Mouse (Mus musculus): ENCODE measurements around the gene Cyth1.

Cyth1 gene

GRCm38 (mm10) chr11:118133752-118134169 lies 114.6 kb downstream of the Cyth1 start:
- in situ Hi-C loops (cut with MboI; ENCODE audit: unreplicated experiment in 2 of 2) = no loop called here

- in situ Hi-C loops (cut with MboI; ENCODE audit: unreplicated experiment in 2 of 2) = no loop called here
Measured at GRCm38 (mm10) chr11:118133133-118133751, 115.2 kb downstream of the Cyth1 start.

- in situ Hi-C loops (cut with MboI; ENCODE audit: unreplicated experiment in 2 of 2) = no loop called here
Measured at GRCm38 (mm10) chr11:118132136-118132535, 116.3 kb downstream of the Cyth1 start.

GRCm38 (mm10) chr11:118130534-118130933 lies 117.9 kb downstream of the Cyth1 start, which contains the start of gene Dnah17:
Gene Dnah17 (minus strand): TSS chr11:118130634.
- in situ Hi-C loops (cut with MboI; ENCODE audit: unreplicated experiment in 2 of 2) = no loop called here

- in situ Hi-C loops (cut with MboI; ENCODE audit: unreplicated experiment in 2 of 2) = no loop called here
Measured at GRCm38 (mm10) chr11:118129812-118130211, 118.6 kb downstream of the Cyth1 start.

GRCm38 (mm10) chr11:118121592-118121991 lies 126.8 kb downstream of the Cyth1 start:
- in situ Hi-C loops (cut with MboI; ENCODE audit: unreplicated experiment in 2 of 2) = no loop called here

GRCm38 (mm10) chr11:118118777-118119176 lies 129.6 kb downstream of the Cyth1 start:
- in situ Hi-C loops (cut with MboI; ENCODE audit: unreplicated experiment in 2 of 2) = no loop called here

GRCm38 (mm10) chr11:118114581-118115110 lies 133.7 kb downstream of the Cyth1 start:
- in situ Hi-C loops (cut with MboI; ENCODE audit: unreplicated experiment in 2 of 2) = no loop called here

GRCm38 (mm10) chr11:118113516-118114205 lies 134.7 kb downstream of the Cyth1 start:
- in situ Hi-C loops (cut with MboI; ENCODE audit: unreplicated experiment in 2 of 2) = no loop called here

GRCm38 (mm10) chr11:118104001-118104400 lies 144.4 kb downstream of the Cyth1 start:
- in situ Hi-C loops (cut with MboI; ENCODE audit: unreplicated experiment in 2 of 2) = loop anchor here (5.0 to 10.0 kb wide), 4 partner anchors 71 to 232 kb away; partner anchors contain the start of gene Tha1 (in 1 of the 2)

- in situ Hi-C loops (cut with MboI; ENCODE audit: unreplicated experiment in 2 of 2) = loop anchor here (5.0 to 10.0 kb wide), 4 partner anchors 71 to 231 kb away; partner anchors contain the start of gene Tha1 (in 1 of the 2)
Measured at GRCm38 (mm10) chr11:118103383-118103782, 145.0 kb downstream of the Cyth1 start.

- in situ Hi-C loops (cut with MboI; ENCODE audit: unreplicated experiment in 2 of 2) = loop anchor here (5.0 to 10.0 kb wide), 4 partner anchors 72 to 231 kb away; partner anchors contain the start of gene Tha1 (in 1 of the 2)
Measured at GRCm38 (mm10) chr11:118102838-118103237, 145.6 kb downstream of the Cyth1 start.

- in situ Hi-C loops (cut with MboI; ENCODE audit: unreplicated experiment in 2 of 2) = loop anchor here (5.0 to 10.0 kb wide), 4 partner anchors 74 to 229 kb away; partner anchors contain the start of gene Tha1 (in 1 of the 2)
Measured at GRCm38 (mm10) chr11:118101133-118101532, 147.3 kb downstream of the Cyth1 start.

- in situ Hi-C loops (cut with MboI; ENCODE audit: unreplicated experiment in 2 of 2) = loop anchor here in 1 of 2 experiments (25.0 kb wide), 1 partner anchor 891 kb away; the partner anchor contains the start of gene Enpp7
Measured at GRCm38 (mm10) chr11:118096736-118097135, 151.7 kb downstream of the Cyth1 start.

GRCm38 (mm10) chr11:118095004-118095403 lies 153.4 kb downstream of the Cyth1 start:
- in situ Hi-C loops (cut with MboI; ENCODE audit: unreplicated experiment in 2 of 2) = loop anchor here in 1 of 2 experiments (25.0 kb wide), 1 partner anchor 892 kb away; the partner anchor contains the start of gene Enpp7

GRCm38 (mm10) chr11:118091002-118091670 lies 157.3 kb downstream of the Cyth1 start:
- in situ Hi-C loops (cut with MboI; ENCODE audit: unreplicated experiment in 2 of 2) = loop anchor here in 1 of 2 experiments (5.0 to 25.0 kb wide), 2 partner anchors 219 to 896 kb away; partner anchors contain the start of genes Enpp7 and Tha1

- in situ Hi-C loops (cut with MboI; ENCODE audit: unreplicated experiment in 2 of 2) = loop anchor here (5.0 to 25.0 kb wide), 5 partner anchors 353 to 898 kb away; partner anchors contain the start of gene Enpp7 (in 1 of the 2)
Measured at GRCm38 (mm10) chr11:118088896-118089295, 159.5 kb downstream of the Cyth1 start.

GRCm38 (mm10) chr11:118085961-118086360 lies 162.4 kb downstream of the Cyth1 start:
- in situ Hi-C loops (cut with MboI; ENCODE audit: unreplicated experiment in 2 of 2) = loop anchor here (5.0 to 25.0 kb wide), 5 partner anchors 356 to 901 kb away; partner anchors contain the start of gene Enpp7 (in 1 of the 2)

- in situ Hi-C loops (cut with MboI; ENCODE audit: unreplicated experiment in 2 of 2) = loop anchor here (5.0 to 25.0 kb wide), 5 partner anchors 357 to 902 kb away; partner anchors contain the start of gene Enpp7 (in 1 of the 2)
Measured at GRCm38 (mm10) chr11:118085176-118085575, 163.2 kb downstream of the Cyth1 start.

- in situ Hi-C loops (cut with MboI; ENCODE audit: unreplicated experiment in 2 of 2) = loop anchor here (5.0 to 25.0 kb wide), 6 partner anchors 47 to 903 kb away; partner anchors contain the start of gene Enpp7 (in 1 of the 2)
Measured at GRCm38 (mm10) chr11:118084266-118084665, 164.1 kb downstream of the Cyth1 start.
